Mouse (Mus musculus) neural tube, embryonic 13.5 days (tissue): Measurements from ENCODE around the gene Iqub. TPM values are rescaled to one million over a fixed set of nuclear protein-coding genes. Genes with fewer than 3 reads are reported as not detected.

Experiments
- ATAC-seq: fragments of 200-750 bp; cut with Nextera tagmentation; 2 replicates; pipeline ENCODE4 v1.8.0; 2017; ENCODE audit warnings: low read depth, mild to moderate bottlenecking, moderate TSS enrichment, moderate library complexity
- H3K27ac ChIP-seq: fragments of 300-500 bp; sonication (generic); replicated peaks from 2 replicates; pipeline ENCODE4 v1.5.1; 2015; ENCODE audit warnings: moderate library complexity, mild to moderate bottlenecking, inconsistent platforms
- H3K27me3 ChIP-seq: fragments of 300-500 bp; sonication (generic); 2 replicates; pipeline ENCODE4 v1.6.1; 2015; ENCODE audit warnings: mild to moderate bottlenecking, inconsistent platforms
- H3K36me3 ChIP-seq: fragments of 300-500 bp; sonication (generic); 2 replicates; pipeline ENCODE4 v1.6.1; 2015; ENCODE audit warnings: mild to moderate bottlenecking, inconsistent platforms
- H3K4me1 ChIP-seq: fragments of 300-500 bp; sonication (generic); replicated peaks from 2 replicates; pipeline ENCODE4 v1.6.1; 2015; ENCODE audit warnings: inconsistent platforms
- H3K4me2 ChIP-seq: fragments of 300-500 bp; sonication (generic); 2 replicates; pipeline ENCODE4 v1.6.1; 2015; ENCODE audit warnings: inconsistent platforms, mild to moderate bottlenecking, moderate library complexity
- H3K4me3 ChIP-seq: fragments of 300-500 bp; sonication (generic); 2 replicates; pipeline ENCODE4 v1.5.1; 2015; ENCODE audit warnings: mild to moderate bottlenecking, inconsistent platforms
- H3K9ac ChIP-seq: fragments of 300-500 bp; sonication (generic); 2 replicates; pipeline ENCODE4 v1.6.1; 2015; ENCODE audit warnings: moderate library complexity, mild to moderate bottlenecking, inconsistent platforms
- H3K9me3 ChIP-seq: fragments of 300-500 bp; sonication (generic); 2 replicates; pipeline ENCODE4 v1.6.1; 2016; ENCODE audit warnings: inconsistent platforms
- WGBS: fragments of 180-500 bp; shearing (Covaris S2); methylation state at CpG from one replicate; pipeline ENCODE4 v1.1.7; 2015; 5-methylcytosine and 5-hydroxymethylcytosine counted together
- polyA plus RNA-seq: library from polyadenylated mRNA; unstranded; fragments of >200 nt; fragmentation: Nextera tagmentation; extraction: Ambion mirVana; gene quantifications from 2 replicates; pipeline ENCODE4 v1.2.1, GENCODE M21; 2015

Gene Iqub
- polyA plus RNA-seq, 1 experiment from 2014 or later = 0.61 TPM

DNA sequence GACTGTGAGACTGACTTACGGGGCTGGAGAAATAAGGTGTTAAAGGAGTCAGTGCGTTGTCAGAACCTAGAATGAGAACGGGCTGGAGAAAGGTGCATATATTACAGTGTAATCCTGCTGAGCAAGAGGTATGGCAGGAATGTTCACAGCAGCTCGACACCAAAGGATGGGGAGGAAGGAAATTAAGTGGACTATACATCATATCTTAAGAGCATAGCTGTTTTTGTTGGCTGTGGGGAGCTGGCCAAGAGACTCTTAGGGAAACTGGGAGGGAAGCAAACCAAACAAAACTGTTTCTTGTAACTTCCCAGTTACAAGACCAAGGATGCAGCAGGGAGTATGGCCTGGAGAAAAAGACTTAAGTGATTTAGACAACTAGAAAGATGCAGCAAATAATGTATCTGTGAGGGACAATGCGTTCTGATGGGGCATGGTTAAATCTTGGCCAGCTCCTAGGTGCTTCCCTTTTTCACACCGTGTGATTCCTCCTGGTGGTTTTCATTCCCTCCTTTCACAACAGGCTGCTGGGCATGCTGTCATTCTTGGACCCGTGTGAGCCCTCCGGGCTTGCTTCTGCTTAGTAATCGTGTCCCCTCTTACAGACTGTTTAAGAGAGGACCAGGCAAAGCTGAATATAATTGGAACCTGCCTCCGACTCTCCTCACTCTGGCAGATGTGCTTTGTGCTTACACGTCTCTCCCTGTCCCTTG, 16.0 kb upstream of the Iqub start:
- Histone ChIP-seq H3K9me3 (no peaks in the 10 kb centered on the region), H3K4me1 (peaks cover 17% of the 10 kb centered on the region), H3K9ac (no peak overlapping the region), H3K4me3 (no peak overlapping the region), H3K27me3 (no peaks in the 10 kb centered on the region), H3K27ac (no peak overlapping the region), H3K4me2 (peak overlapping the region; percentile 37), H3K36me3 (no peaks in the 10 kb centered on the region)
- no peak for ATAC-seq
- WGBS = 59% methylated on average over 11 of the region's 11 CpGs

DNA sequence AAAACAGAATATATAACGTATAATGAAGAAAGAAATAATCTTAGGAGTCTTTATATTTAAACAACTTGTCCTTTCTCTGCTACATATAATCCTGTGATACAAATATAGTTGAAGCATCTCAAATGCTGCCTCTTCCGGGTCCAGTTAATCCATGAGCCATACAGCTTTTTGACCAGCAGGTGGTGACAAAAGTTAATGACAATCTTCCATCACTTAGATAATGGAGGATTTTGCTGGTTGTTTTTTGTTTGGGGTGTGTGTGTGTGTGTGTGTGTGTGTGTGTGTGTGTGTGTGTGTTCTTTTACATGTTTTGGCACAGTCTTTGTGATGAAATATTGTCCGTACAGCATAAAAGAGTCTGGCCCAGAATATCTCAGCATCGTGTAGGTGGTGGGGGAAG, 15.3 kb upstream of the Iqub start:
- H3K36me3 ChIP-seq = no peaks in the 10 kb centered on the region
- no peak for ATAC-seq
- H3K4me2 ChIP-seq = peak overlapping the region; percentile 37
- H3K4me3 ChIP-seq = no peak overlapping the region
- no peaks in the 10 kb centered on the region for H3K9me3 ChIP-seq
- no peaks in the 10 kb centered on the region for H3K27me3 ChIP-seq
- H3K9ac ChIP-seq = no peak overlapping the region
- H3K27ac ChIP-seq = no peak overlapping the region
- 27% methylated on average over 4 of the region's 4 CpGs for WGBS
- peaks cover 23% of the 10 kb centered on the region for H3K4me1 ChIP-seq

DNA sequence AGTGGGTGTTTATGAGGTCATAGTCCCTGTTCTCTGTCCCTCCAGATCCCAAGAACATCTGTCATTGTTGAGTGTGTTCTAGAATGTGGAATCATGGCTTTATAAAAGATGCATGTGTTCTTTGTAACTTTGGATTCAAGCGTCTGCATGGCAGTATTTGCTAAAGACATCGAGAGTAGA, 13.1 kb upstream of the Iqub start, which contains the start of gene Asb15:
Gene Asb15 (plus strand): TSS at position 81 of the 180 bp plus-strand sequence.
- Histone ChIP-seq H3K4me1 (peaks cover 23% of the 10 kb centered on the region), H3K9ac (peak within 1 kb of the TSS; percentile 81), H3K4me3 (peak within 1 kb of the TSS; percentile 81), H3K9me3 (no peaks in the 10 kb centered on the region), H3K36me3 (peaks cover 6% of the 10 kb centered on the region; the same call in 1 of the 2 replicates), H3K4me2 (peak within 1 kb of the TSS; percentile 82), H3K27me3 (no peaks in the 10 kb centered on the region), H3K27ac (peak within 1 kb of the TSS; percentile 59)
- WGBS = 51% methylated on average over 2 of the region's 2 CpGs
- peak; percentile 29 for ATAC-seq

DNA sequence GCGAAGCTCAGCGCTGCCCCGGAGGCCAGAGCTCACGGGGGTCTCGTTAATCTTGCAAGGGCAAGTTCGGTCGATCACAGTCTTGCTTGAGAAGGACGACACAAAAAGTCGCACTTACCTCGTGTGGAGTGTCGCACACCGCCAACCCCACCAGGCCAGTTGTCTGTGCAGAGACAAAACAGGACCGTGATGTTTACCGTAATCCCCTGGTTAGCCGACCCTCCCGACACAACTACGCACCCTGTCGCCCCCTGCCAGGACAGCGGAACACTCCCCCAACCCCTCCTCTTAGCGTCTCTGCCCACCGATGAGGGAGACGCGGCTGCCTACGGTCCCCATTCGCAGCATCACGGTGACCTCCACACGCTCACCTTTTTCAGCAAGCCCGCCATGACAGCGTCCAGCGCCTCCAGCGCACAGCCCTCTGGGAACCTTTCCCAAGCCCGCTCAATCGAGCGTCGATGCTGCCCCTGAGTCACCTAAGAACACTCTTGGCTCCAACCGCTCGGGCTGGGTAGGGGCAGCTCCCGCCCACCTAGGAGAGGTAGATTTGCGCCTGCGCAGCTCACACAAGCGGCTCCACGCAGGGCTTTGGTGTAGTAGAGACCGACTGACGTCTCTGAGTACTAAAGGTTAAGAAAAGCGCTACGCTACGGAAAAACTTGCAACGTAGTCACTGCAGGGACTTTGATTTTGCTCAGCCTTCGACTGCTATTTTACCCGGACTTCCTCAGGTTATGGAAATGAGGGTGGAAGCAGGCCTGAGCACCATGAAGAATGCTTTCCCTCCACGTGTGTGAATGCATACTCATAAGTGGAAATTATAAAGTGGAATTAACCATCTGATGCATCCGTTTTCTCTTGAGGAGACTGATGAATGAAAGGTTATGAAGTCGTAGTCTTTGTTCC, 12.5 kb upstream of the Iqub start, which contains the start of gene Ndufa5:
Gene Ndufa5 (minus strand): TSS at position 859 of the 909 bp plus-strand sequence.
- Histone ChIP-seq H3K4me1 (peaks cover 23% of the 10 kb centered on the region), H3K9me3 (no peaks in the 10 kb centered on the region), H3K27ac (peak within 1 kb of the TSS; percentile 59), H3K4me3 (peak within 1 kb of the TSS; percentile 81), H3K27me3 (no peaks in the 10 kb centered on the region), H3K4me2 (peak within 1 kb of the TSS; percentile 82), H3K36me3 (peaks cover 8% of the 10 kb centered on the region), H3K9ac (peak within 1 kb of the TSS; percentile 81)
- peak; percentile 98 for ATAC-seq
- under 1% methylated on average over 53 of the region's 53 CpGs for WGBS

DNA sequence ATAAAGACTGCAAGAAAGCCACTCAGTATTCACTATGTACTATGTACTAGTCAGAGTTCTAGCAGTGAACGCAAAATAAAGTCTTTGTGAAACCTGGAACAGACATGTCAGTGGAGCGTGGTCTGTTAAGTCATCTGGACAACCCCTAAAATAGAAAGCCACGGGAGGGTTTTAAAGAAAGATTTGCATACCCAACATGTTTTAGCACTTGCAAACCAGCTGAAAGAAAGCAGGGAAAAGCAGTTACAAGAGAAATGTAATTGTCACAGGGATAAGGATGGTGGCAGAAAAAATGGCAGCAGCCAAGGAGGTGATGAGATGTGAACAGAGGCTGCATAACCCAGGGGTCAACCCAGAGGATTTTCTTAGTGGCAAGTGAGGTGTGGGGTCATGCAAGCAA, 10.8 kb upstream of the Iqub start:
- no peaks in the 10 kb centered on the region for H3K27me3 ChIP-seq
- H3K4me3 ChIP-seq = 0 out of 2 replicates have a peak overlapping the region, but pooled peaks have one; percentile 81
- no peak overlapping the region for H3K27ac ChIP-seq
- no peak overlapping the region for H3K9ac ChIP-seq
- no peaks in the 10 kb centered on the region for H3K9me3 ChIP-seq
- 88% methylated on average over 3 of the region's 3 CpGs for WGBS
- ATAC-seq = no peak
- peaks cover 23% of the 10 kb centered on the region for H3K4me1 ChIP-seq
- H3K36me3 ChIP-seq = peaks cover 24% of the 10 kb centered on the region
- no peak overlapping the region for H3K4me2 ChIP-seq

DNA sequence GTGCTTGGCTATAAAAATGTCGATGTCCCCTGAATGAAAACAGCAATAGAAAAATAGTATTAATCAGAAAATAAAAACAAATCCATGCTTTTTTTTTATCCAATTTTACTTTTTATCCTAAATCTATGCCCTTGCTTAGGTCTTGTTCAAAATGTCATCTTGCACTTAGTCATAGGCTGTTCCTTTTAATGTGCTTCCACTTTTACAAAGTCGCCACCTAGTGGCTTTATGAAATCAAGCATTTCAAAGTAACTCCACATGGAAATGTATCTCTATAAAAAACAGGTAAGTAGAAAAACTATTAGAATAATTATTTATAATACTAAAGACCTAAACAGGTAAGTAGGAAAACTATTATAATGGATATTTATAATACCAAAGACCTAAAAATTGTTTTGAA, 1.3 kb upstream of the Iqub start:
- H3K9me3 ChIP-seq = no peaks in the 10 kb centered on the region
- no peaks in the 10 kb centered on the region for H3K27me3 ChIP-seq
- WGBS = 48% methylated on average over 2 of the region's 2 CpGs
- no peak overlapping the region for H3K9ac ChIP-seq
- H3K36me3 ChIP-seq = peaks cover 22% of the 10 kb centered on the region
- H3K27ac ChIP-seq = no peak overlapping the region
- peaks cover 6% of the 10 kb centered on the region; the same call in 1 of the 2 replicates for H3K4me1 ChIP-seq
- no peak overlapping the region for H3K4me2 ChIP-seq
- no peak; the same call in 1 of the 2 replicates for ATAC-seq
- H3K4me3 ChIP-seq = no peak overlapping the region

DNA sequence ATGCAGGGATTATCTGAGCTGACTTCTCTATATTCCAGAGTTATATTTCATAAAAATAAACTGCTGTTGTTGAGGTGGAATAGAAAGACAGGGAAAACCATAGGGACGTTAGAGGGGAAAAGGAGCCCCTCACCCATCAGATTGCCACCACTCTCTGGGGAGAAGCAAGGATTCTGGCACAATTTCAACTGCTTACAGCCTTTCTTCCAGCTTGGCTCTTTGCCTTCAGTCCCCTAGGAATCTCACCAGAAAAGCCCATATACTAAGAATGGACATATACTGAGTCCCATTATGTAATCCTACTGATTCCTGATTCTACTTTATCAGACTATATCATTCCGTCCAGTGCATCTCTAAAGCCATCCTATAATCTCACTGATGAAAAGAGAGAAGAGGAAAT, 10.7 kb downstream of the Iqub start:
- Histone ChIP-seq H3K9me3 (no peaks in the 10 kb centered on the region), H3K27ac (no peak overlapping the region), H3K27me3 (no peaks in the 10 kb centered on the region), H3K4me1 (no peaks in the 10 kb centered on the region), H3K9ac (no peak overlapping the region), H3K36me3 (no peaks in the 10 kb centered on the region), H3K4me3 (no peak overlapping the region), H3K4me2 (no peak overlapping the region)
- no peak for ATAC-seq
- 79% methylated on average over 2 of the region's 2 CpGs for WGBS

DNA sequence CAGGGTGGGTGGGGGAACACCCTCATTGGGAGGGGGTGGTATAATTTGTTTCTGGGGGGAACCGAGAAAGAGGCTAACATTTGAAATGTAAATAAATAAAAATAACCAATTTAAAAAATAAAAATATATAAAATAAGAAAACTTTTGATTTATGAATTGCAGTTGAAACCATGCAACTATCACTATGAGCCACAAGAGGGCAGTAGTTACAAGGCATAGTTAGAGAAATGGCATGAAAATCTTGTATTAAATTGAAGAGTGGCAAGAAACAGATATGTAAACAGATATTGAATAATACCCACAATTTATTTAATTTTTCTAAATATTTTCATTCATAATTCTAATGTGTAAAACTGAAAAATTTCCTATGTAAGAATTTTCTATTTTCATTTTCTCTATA, 24.5 kb downstream of the Iqub start:
- WGBS = 26% methylated on average over 1 of the region's 1 CpGs
- no peak for ATAC-seq
- no peak overlapping the region for H3K27ac ChIP-seq
- H3K9me3 ChIP-seq = no peaks in the 10 kb centered on the region
- H3K4me3 ChIP-seq = no peak overlapping the region
- H3K27me3 ChIP-seq = no peaks in the 10 kb centered on the region
- H3K36me3 ChIP-seq = no peaks in the 10 kb centered on the region
- no peaks in the 10 kb centered on the region for H3K4me1 ChIP-seq
- H3K9ac ChIP-seq = no peak overlapping the region
- no peak overlapping the region for H3K4me2 ChIP-seq

DNA sequence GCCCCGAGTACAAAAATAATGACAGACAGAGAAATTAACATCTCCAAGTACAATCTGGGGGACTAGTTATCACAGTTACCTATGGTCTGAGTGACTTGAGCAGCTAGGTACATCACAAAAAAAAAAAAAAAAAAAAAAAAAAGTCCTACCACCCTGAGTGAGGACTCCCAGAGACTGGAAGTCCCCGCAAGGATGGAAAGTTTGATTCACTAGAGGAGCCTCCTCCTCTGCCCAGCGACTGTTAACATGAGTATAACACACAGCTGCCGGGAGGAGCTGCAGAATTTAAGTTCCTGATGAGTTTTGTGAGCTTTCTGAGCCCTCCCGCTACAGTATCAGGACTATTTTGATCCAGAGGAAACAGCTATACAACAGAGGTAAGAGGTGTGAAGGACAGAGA, 28.3 kb downstream of the Iqub start:
- 81% methylated on average over 5 of the region's 5 CpGs for WGBS
- ATAC-seq = no peak
- no peaks in the 10 kb centered on the region for H3K27me3 ChIP-seq
- no peak overlapping the region for H3K9ac ChIP-seq
- H3K27ac ChIP-seq = no peak overlapping the region
- no peaks in the 10 kb centered on the region for H3K36me3 ChIP-seq
- H3K4me3 ChIP-seq = no peak overlapping the region
- no peaks in the 10 kb centered on the region for H3K4me1 ChIP-seq
- no peak overlapping the region for H3K4me2 ChIP-seq
- no peaks in the 10 kb centered on the region for H3K9me3 ChIP-seq

DNA sequence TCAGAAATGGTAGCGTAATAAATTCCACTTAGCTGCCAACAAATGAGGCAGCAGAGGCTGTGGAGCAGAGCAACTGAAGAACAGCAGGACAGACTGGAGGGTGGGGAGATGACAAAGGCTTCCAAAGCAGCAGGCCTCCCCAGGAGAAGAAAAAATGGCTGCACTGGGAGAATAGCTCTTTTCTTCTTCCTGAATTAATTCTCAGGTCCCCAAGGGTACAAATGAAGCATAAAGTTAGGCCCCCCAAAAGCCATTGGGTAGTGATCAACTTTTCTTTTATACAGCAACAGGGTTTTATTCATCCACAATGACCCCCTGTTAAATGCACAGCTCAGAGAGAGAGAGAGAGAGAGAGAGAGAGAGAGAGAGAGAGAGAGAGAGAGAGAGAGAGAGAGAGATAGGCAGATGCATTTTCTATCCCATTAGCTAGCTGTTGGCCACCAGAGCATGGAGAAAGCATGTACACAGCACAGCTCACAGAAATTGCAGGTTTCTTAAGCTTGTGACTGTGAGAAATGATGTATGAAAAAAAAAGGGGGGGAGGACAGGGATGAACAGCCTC, 44.2 kb downstream of the Iqub start:
- Histone ChIP-seq H3K4me3 (no peak overlapping the region), H3K9me3 (no peaks in the 10 kb centered on the region), H3K27me3 (no peaks in the 10 kb centered on the region), H3K27ac (no peak overlapping the region), H3K4me1 (peaks cover 18% of the 10 kb centered on the region), H3K4me2 (no peak overlapping the region), H3K36me3 (no peaks in the 10 kb centered on the region), H3K9ac (no peak overlapping the region)
- 29% methylated on average over 1 of the region's 1 CpGs for WGBS
- peak; percentile 43; the same call in 1 of the 2 replicates for ATAC-seq

DNA sequence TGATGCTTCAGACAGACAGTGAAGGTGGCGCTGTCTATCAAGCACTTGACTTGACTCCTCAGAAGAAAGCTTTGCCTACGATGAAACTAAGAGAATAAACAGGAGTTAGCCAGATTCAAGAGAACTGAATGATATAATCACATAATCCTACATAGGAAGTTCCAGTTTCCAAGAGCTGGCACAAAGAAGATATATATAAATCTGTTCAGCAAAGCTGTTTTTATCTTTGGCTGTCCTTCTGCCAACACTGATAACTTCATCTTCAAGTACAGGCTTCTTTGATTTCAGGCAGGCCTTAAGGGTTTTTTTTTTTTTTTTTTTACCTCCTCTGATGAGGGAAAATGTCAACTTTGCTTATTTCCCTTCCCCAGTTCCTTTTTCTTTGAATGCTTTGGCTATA, 44.7 kb downstream of the Iqub start:
- Histone ChIP-seq H3K27ac (no peak overlapping the region), H3K4me2 (no peak overlapping the region), H3K9me3 (no peaks in the 10 kb centered on the region), H3K36me3 (no peaks in the 10 kb centered on the region), H3K4me1 (peaks cover 18% of the 10 kb centered on the region), H3K9ac (no peak overlapping the region), H3K4me3 (no peak overlapping the region), H3K27me3 (no peaks in the 10 kb centered on the region)
- 79% methylated on average over 2 of the region's 2 CpGs for WGBS
- no peak for ATAC-seq

DNA sequence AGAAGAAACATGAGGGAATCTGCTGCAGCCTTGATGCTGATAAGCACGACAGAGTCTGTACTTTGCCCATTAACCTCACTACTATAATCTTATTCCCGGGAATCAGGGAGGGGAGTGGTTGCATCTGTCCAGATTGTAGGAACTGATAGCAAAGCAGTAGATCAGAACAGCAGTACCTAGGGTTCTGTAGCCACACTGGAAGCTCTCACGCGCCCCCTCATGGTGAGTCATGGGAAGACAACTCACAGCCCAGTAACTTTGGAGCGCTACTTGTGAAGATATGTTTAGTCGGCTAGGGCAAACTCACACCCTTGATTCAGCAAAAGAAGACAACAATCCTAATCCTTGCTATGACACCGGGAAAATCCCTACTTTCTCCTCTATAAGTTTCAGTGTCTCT, 58.8 kb downstream of the Iqub start:
- H3K27me3 ChIP-seq = no peaks in the 10 kb centered on the region
- 50% methylated on average over 7 of the region's 7 CpGs for WGBS
- no peak overlapping the region for H3K4me3 ChIP-seq
- H3K4me1 ChIP-seq = no peaks in the 10 kb centered on the region
- ATAC-seq = no peak
- H3K4me2 ChIP-seq = no peak overlapping the region
- no peaks in the 10 kb centered on the region for H3K36me3 ChIP-seq
- H3K27ac ChIP-seq = no peak overlapping the region
- no peak overlapping the region for H3K9ac ChIP-seq
- no peaks in the 10 kb centered on the region for H3K9me3 ChIP-seq
